Mouse (Mus musculus): ENCODE measurements at regions not wholly inside any gene's neighbourhood (a gene's known extent, or its start where the extent isn't known, plus 50 kb on each side); places are given as distances from the start of the nearest gene placed in this dataset.

- whole genome bisulfite sequencing: 90% methylated on average over 4 of the region's 4 CpGs
- no peak for ATAC-seq (ENCODE audit: low FRiP score)
- H3K4me3 ChIP-seq (replicated peaks): no peak overlapping the region
- H3K9ac ChIP-seq (replicated peaks): no peak overlapping the region
- no peaks in the 10 kb centered on the region for H3K36me3 ChIP-seq
- H3K4me1 ChIP-seq: no peaks in the 10 kb centered on the region
- no peak overlapping the region for H3K27ac ChIP-seq (replicated peaks)
- no peaks in the 10 kb centered on the region for H3K27me3 ChIP-seq (replicated peaks)
- no peaks in the 10 kb centered on the region for H3K9me3 ChIP-seq (replicated peaks)
- no peak overlapping the region for H3K4me2 ChIP-seq
These were observed 765.6 kb downstream of the Gm826 start for GRCm38 (mm10) chr2:159568391-159568790.

- Histone ChIP-seq H3K4me3 (replicated peaks) (no peak overlapping the region), H3K4me2 (no peak overlapping the region), H3K9me3 (replicated peaks) (no peaks in the 10 kb centered on the region), H3K9ac (replicated peaks) (no peak overlapping the region), H3K36me3 (no peaks in the 10 kb centered on the region), H3K27me3 (replicated peaks) (no peaks in the 10 kb centered on the region), H3K27ac (replicated peaks) (no peak overlapping the region), H3K4me1 (no peaks in the 10 kb centered on the region)
- 81% methylated on average over 2 of the region's 2 CpGs for WGBS
- no peak for ATAC-seq (ENCODE audit: low FRiP score)
These were observed 762.1 kb downstream of the Gm826 start for GRCm38 (mm10) chr2:159571862-159572261.

GRCm38 (mm10) chr2:159575271-159575670, 758.7 kb downstream of the Gm826 start:
- Histone ChIP-seq H3K4me1 (no peaks in the 10 kb centered on the region), H3K27ac (replicated peaks) (no peak overlapping the region), H3K9me3 (replicated peaks) (no peaks in the 10 kb centered on the region), H3K27me3 (replicated peaks) (no peaks in the 10 kb centered on the region), H3K4me3 (replicated peaks) (no peak overlapping the region), H3K9ac (replicated peaks) (no peak overlapping the region), H3K36me3 (no peaks in the 10 kb centered on the region), H3K4me2 (no peak overlapping the region)
- no peak for ATAC-seq (ENCODE audit: low FRiP score)
- 64% methylated on average over 5 of the region's 5 CpGs for WGBS

- WGBS: 33% methylated on average over 8 of the region's 8 CpGs
- no peak overlapping the region for H3K9ac ChIP-seq (replicated peaks)
- no peaks in the 10 kb centered on the region for H3K9me3 ChIP-seq (replicated peaks)
- no peak overlapping the region for H3K27ac ChIP-seq (replicated peaks)
- peaks cover 3% of the 10 kb centered on the region; the same call in 1 of the 2 replicates for H3K27me3 ChIP-seq (replicated peaks)
- H3K4me3 ChIP-seq (replicated peaks): no peak overlapping the region
- no peak overlapping the region for H3K4me2 ChIP-seq
- peaks cover 8% of the 10 kb centered on the region; the same call in 1 of the 2 replicates for H3K4me1 ChIP-seq
- no peak for ATAC-seq (ENCODE audit: low FRiP score)
- H3K36me3 ChIP-seq: no peaks in the 10 kb centered on the region
These were observed 750.9 kb downstream of the Gm826 start for GRCm38 (mm10) chr2:159583103-159583502.

- Histone ChIP-seq H3K9me3 (replicated peaks) (no peaks in the 10 kb centered on the region), H3K27ac (replicated peaks) (no peak overlapping the region), H3K27me3 (replicated peaks) (peaks cover 3% of the 10 kb centered on the region; the same call in 1 of the 2 replicates), H3K4me3 (replicated peaks) (no peak overlapping the region), H3K9ac (replicated peaks) (no peak overlapping the region), H3K4me1 (peaks cover 8% of the 10 kb centered on the region; the same call in 1 of the 2 replicates), H3K36me3 (no peaks in the 10 kb centered on the region), H3K4me2 (no peak overlapping the region)
- ATAC-seq (ENCODE audit: low FRiP score): no peak
These were observed 749.3 kb downstream of the Gm826 start for GRCm38 (mm10) chr2:159584641-159585040.

- Histone ChIP-seq H3K27ac (replicated peaks) (no peak overlapping the region), H3K27me3 (replicated peaks) (peaks cover 3% of the 10 kb centered on the region; the same call in 1 of the 2 replicates), H3K36me3 (no peaks in the 10 kb centered on the region), H3K4me1 (peaks cover 8% of the 10 kb centered on the region; the same call in 1 of the 2 replicates), H3K4me2 (no peak overlapping the region), H3K9me3 (replicated peaks) (no peaks in the 10 kb centered on the region), H3K4me3 (replicated peaks) (no peak overlapping the region), H3K9ac (replicated peaks) (no peak overlapping the region)
- 19% methylated on average over 6 of the region's 6 CpGs for WGBS
- no peak for ATAC-seq (ENCODE audit: low FRiP score)
These were observed 747.1 kb downstream of the Gm826 start for GRCm38 (mm10) chr2:159586697-159587473.

GRCm38 (mm10) chr2:159591396-159592124, 742.4 kb downstream of the Gm826 start:
- H3K4me2 ChIP-seq: no peak overlapping the region
- no peak overlapping the region for H3K9ac ChIP-seq (replicated peaks)
- no peak for ATAC-seq (ENCODE audit: low FRiP score)
- H3K9me3 ChIP-seq (replicated peaks): no peaks in the 10 kb centered on the region
- H3K36me3 ChIP-seq: no peaks in the 10 kb centered on the region
- peaks cover 6% of the 10 kb centered on the region; the same call in 1 of the 2 replicates for H3K4me1 ChIP-seq
- no peaks in the 10 kb centered on the region; the same call in 1 of the 2 replicates for H3K27me3 ChIP-seq (replicated peaks)
- 88% methylated on average over 2 of the region's 2 CpGs for WGBS
- no peak overlapping the region for H3K4me3 ChIP-seq (replicated peaks)
- H3K27ac ChIP-seq (replicated peaks): no peak overlapping the region

GRCm38 (mm10) chr2:159592841-159593240, 741.1 kb downstream of the Gm826 start:
- no peaks in the 10 kb centered on the region for H3K9me3 ChIP-seq (replicated peaks)
- 76% methylated on average over 5 of the region's 5 CpGs for WGBS
- H3K9ac ChIP-seq (replicated peaks): no peak overlapping the region
- H3K4me1 ChIP-seq: no peaks in the 10 kb centered on the region
- no peak overlapping the region for H3K4me3 ChIP-seq (replicated peaks)
- H3K36me3 ChIP-seq: no peaks in the 10 kb centered on the region
- H3K4me2 ChIP-seq: no peak overlapping the region
- no peaks in the 10 kb centered on the region for H3K27me3 ChIP-seq (replicated peaks)
- H3K27ac ChIP-seq (replicated peaks): no peak overlapping the region
- ATAC-seq (ENCODE audit: low FRiP score): no peak

GRCm38 (mm10) chr2:159596285-159596684, 737.7 kb downstream of the Gm826 start:
- whole genome bisulfite sequencing: 77% methylated on average over 6 of the region's 6 CpGs
- no peak overlapping the region for H3K27ac ChIP-seq (replicated peaks)
- no peak for ATAC-seq (ENCODE audit: low FRiP score)
- H3K4me1 ChIP-seq: no peaks in the 10 kb centered on the region
- no peaks in the 10 kb centered on the region for H3K9me3 ChIP-seq (replicated peaks)
- H3K4me3 ChIP-seq (replicated peaks): no peak overlapping the region
- no peaks in the 10 kb centered on the region for H3K36me3 ChIP-seq
- no peak overlapping the region for H3K9ac ChIP-seq (replicated peaks)
- no peaks in the 10 kb centered on the region for H3K27me3 ChIP-seq (replicated peaks)
- H3K4me2 ChIP-seq: no peak overlapping the region

- Histone ChIP-seq H3K9me3 (replicated peaks) (no peaks in the 10 kb centered on the region), H3K4me2 (no peak overlapping the region), H3K4me3 (replicated peaks) (no peak overlapping the region), H3K4me1 (no peaks in the 10 kb centered on the region), H3K27me3 (replicated peaks) (no peaks in the 10 kb centered on the region), H3K27ac (replicated peaks) (no peak overlapping the region), H3K36me3 (no peaks in the 10 kb centered on the region), H3K9ac (replicated peaks) (no peak overlapping the region)
- WGBS: 61% methylated on average over 3 of the region's 3 CpGs
- no peak for ATAC-seq (ENCODE audit: low FRiP score)
These were observed 735.9 kb downstream of the Gm826 start for GRCm38 (mm10) chr2:159598080-159598479.

GRCm38 (mm10) chr2:159607191-159607590, 726.8 kb downstream of the Gm826 start:
- no peak overlapping the region for H3K4me3 ChIP-seq (replicated peaks)
- no peak overlapping the region for H3K27ac ChIP-seq (replicated peaks)
- H3K27me3 ChIP-seq (replicated peaks): no peaks in the 10 kb centered on the region
- no peak overlapping the region for H3K4me2 ChIP-seq
- no peaks in the 10 kb centered on the region for H3K4me1 ChIP-seq
- no peaks in the 10 kb centered on the region for H3K36me3 ChIP-seq
- 35% methylated on average over 3 of the region's 3 CpGs for WGBS
- H3K9ac ChIP-seq (replicated peaks): no peak overlapping the region
- ATAC-seq (ENCODE audit: low FRiP score): no peak
- no peaks in the 10 kb centered on the region for H3K9me3 ChIP-seq (replicated peaks)

GRCm38 (mm10) chr2:159610451-159610850, 723.5 kb downstream of the Gm826 start:
- no peaks in the 10 kb centered on the region for H3K4me1 ChIP-seq
- 87% methylated on average over 4 of the region's 4 CpGs for WGBS
- H3K27me3 ChIP-seq (replicated peaks): no peaks in the 10 kb centered on the region
- H3K27ac ChIP-seq (replicated peaks): no peak overlapping the region
- no peak overlapping the region for H3K4me2 ChIP-seq
- no peak overlapping the region for H3K9ac ChIP-seq (replicated peaks)
- H3K36me3 ChIP-seq: no peaks in the 10 kb centered on the region
- no peaks in the 10 kb centered on the region for H3K9me3 ChIP-seq (replicated peaks)
- ATAC-seq (ENCODE audit: low FRiP score): no peak
- H3K4me3 ChIP-seq (replicated peaks): no peak overlapping the region
